Mouse (Mus musculus): ENCODE results near the gene Trp73. TPM values are rescaled to one million over a fixed set of nuclear protein-coding genes. Genes with fewer than 3 reads are reported as not detected.

Gene Trp73
- polyA plus RNA-seq, 1 experiment from 2014 or later: 1.5 TPM

- WGBS: 12% methylated on average over 7 of the region's 7 CpGs
- no peaks in the 10 kb centered on the region for H3K9me3 ChIP-seq
- H3K27me3 ChIP-seq: peaks cover under 1% of the 10 kb centered on the region; the same call in 1 of the 2 replicates
- no peak overlapping the region for H3K27ac ChIP-seq
- no peak overlapping the region for H3K4me3 ChIP-seq (replicated peaks)
- H3K4me1 ChIP-seq (replicated peaks): peaks cover 23% of the 10 kb centered on the region
- no peak overlapping the region for H3K9ac ChIP-seq (replicated peaks)
- no peak overlapping the region for H3K4me2 ChIP-seq (replicated peaks)
- H3K36me3 ChIP-seq: peaks cover 5% of the 10 kb centered on the region
- ATAC-seq: no peak
Measured at GRCm38 (mm10) chr4:154163296-154163695, 23.3 kb upstream of the Trp73 start.

GRCm38 (mm10) chr4:154160538-154161390, 20.8 kb upstream of the Trp73 start, which contains the start of gene Tprgl:
Gene Tprgl (minus strand): TSS chr4:154160666.
- Histone ChIP-seq H3K4me1 (replicated peaks) (peaks cover 23% of the 10 kb centered on the region), H3K9me3 (no peaks in the 10 kb centered on the region), H3K36me3 (peaks cover 31% of the 10 kb centered on the region), H3K4me3 (replicated peaks) (peak within 1 kb of the TSS; percentile 92), H3K27ac (peak within 1 kb of the TSS; percentile 75), H3K4me2 (replicated peaks) (peak within 1 kb of the TSS; percentile 93), H3K27me3 (no peaks in the 10 kb centered on the region), H3K9ac (replicated peaks) (peak within 1 kb of the TSS; percentile 83)
- peak; percentile 98 for ATAC-seq
- WGBS: 2% methylated on average over 62 of the region's 75 CpGs

GRCm38 (mm10) chr4:154159961-154160537, 20.0 kb upstream of the Trp73 start:
- Histone ChIP-seq H3K27ac (peak overlapping the region; percentile 75), H3K4me2 (replicated peaks) (peak overlapping the region; percentile 85), H3K4me3 (replicated peaks) (peak overlapping the region; percentile 92), H3K9ac (replicated peaks) (peak overlapping the region; percentile 83), H3K36me3 (peaks cover 38% of the 10 kb centered on the region), H3K27me3 (no peaks in the 10 kb centered on the region), H3K9me3 (no peaks in the 10 kb centered on the region), H3K4me1 (replicated peaks) (peaks cover 27% of the 10 kb centered on the region)
- WGBS: 2% methylated on average over 46 of the region's 47 CpGs
- ATAC-seq: peak; percentile 69

GRCm38 (mm10) chr4:154159002-154159401, 19.0 kb upstream of the Trp73 start:
- H3K9me3 ChIP-seq: no peaks in the 10 kb centered on the region
- peak overlapping the region; percentile 83; the same call in 1 of the 2 replicates for H3K9ac ChIP-seq (replicated peaks)
- WGBS: 18% methylated on average over 6 of the region's 6 CpGs
- ATAC-seq: peak; percentile 17; the same call in 1 of the 2 replicates
- peaks cover 32% of the 10 kb centered on the region for H3K4me1 ChIP-seq (replicated peaks)
- H3K27ac ChIP-seq: no peak overlapping the region
- no peaks in the 10 kb centered on the region for H3K27me3 ChIP-seq
- peak overlapping the region; percentile 85 for H3K4me2 ChIP-seq (replicated peaks)
- peaks cover 48% of the 10 kb centered on the region for H3K36me3 ChIP-seq
- H3K4me3 ChIP-seq (replicated peaks): peak overlapping the region; percentile 92

- H3K9ac ChIP-seq (replicated peaks): no peak overlapping the region
- H3K4me1 ChIP-seq (replicated peaks): peaks cover 32% of the 10 kb centered on the region
- no peak overlapping the region for H3K27ac ChIP-seq
- peaks cover 54% of the 10 kb centered on the region for H3K36me3 ChIP-seq
- no peak for ATAC-seq
- H3K4me2 ChIP-seq (replicated peaks): no peak overlapping the region
- H3K4me3 ChIP-seq (replicated peaks): no peak overlapping the region
- H3K27me3 ChIP-seq: no peaks in the 10 kb centered on the region
- WGBS: 92% methylated on average over 14 of the region's 14 CpGs
- H3K9me3 ChIP-seq: no peaks in the 10 kb centered on the region
Measured at GRCm38 (mm10) chr4:154157970-154158662, 18.1 kb upstream of the Trp73 start.

- Histone ChIP-seq H3K4me2 (replicated peaks) (no peak overlapping the region), H3K27ac (no peak overlapping the region), H3K4me1 (replicated peaks) (peaks cover 26% of the 10 kb centered on the region), H3K9ac (replicated peaks) (no peak overlapping the region), H3K9me3 (no peaks in the 10 kb centered on the region), H3K36me3 (peaks cover 75% of the 10 kb centered on the region), H3K4me3 (replicated peaks) (no peak overlapping the region), H3K27me3 (no peaks in the 10 kb centered on the region)
- 82% methylated on average over 7 of the region's 7 CpGs for WGBS
- no peak for ATAC-seq
Measured at GRCm38 (mm10) chr4:154156050-154156449, 16.0 kb upstream of the Trp73 start.

- H3K9ac ChIP-seq (replicated peaks): no peak overlapping the region
- H3K27ac ChIP-seq: no peak overlapping the region
- peaks cover 15% of the 10 kb centered on the region for H3K4me1 ChIP-seq (replicated peaks)
- no peak overlapping the region for H3K4me2 ChIP-seq (replicated peaks)
- H3K36me3 ChIP-seq: peaks cover 91% of the 10 kb centered on the region
- H3K9me3 ChIP-seq: no peaks in the 10 kb centered on the region
- no peak overlapping the region for H3K4me3 ChIP-seq (replicated peaks)
- WGBS: 64% methylated on average over 11 of the region's 11 CpGs
- H3K27me3 ChIP-seq: no peaks in the 10 kb centered on the region
- ATAC-seq: no peak
Measured at GRCm38 (mm10) chr4:154154104-154154503, 14.1 kb upstream of the Trp73 start.

GRCm38 (mm10) chr4:154146342-154146741, 6.3 kb upstream of the Trp73 start:
- H3K9ac ChIP-seq (replicated peaks): no peak overlapping the region
- peaks cover 53% of the 10 kb centered on the region for H3K36me3 ChIP-seq
- peaks cover 5% of the 10 kb centered on the region for H3K27me3 ChIP-seq
- ATAC-seq: no peak
- no peak overlapping the region for H3K4me2 ChIP-seq (replicated peaks)
- no peak overlapping the region for H3K4me3 ChIP-seq (replicated peaks)
- H3K4me1 ChIP-seq (replicated peaks): peaks cover 22% of the 10 kb centered on the region
- H3K9me3 ChIP-seq: no peaks in the 10 kb centered on the region
- H3K27ac ChIP-seq: no peak overlapping the region
- 91% methylated on average over 10 of the region's 10 CpGs for WGBS

GRCm38 (mm10) chr4:154144712-154145111, 4.7 kb upstream of the Trp73 start:
- Histone ChIP-seq H3K27me3 (peaks cover 22% of the 10 kb centered on the region), H3K4me3 (replicated peaks) (no peak overlapping the region), H3K36me3 (peaks cover 37% of the 10 kb centered on the region), H3K9me3 (no peaks in the 10 kb centered on the region), H3K27ac (no peak overlapping the region), H3K9ac (replicated peaks) (no peak overlapping the region), H3K4me1 (replicated peaks) (peaks cover 39% of the 10 kb centered on the region), H3K4me2 (replicated peaks) (no peak overlapping the region)
- ATAC-seq: no peak
- WGBS: 85% methylated on average over 3 of the region's 3 CpGs

GRCm38 (mm10) chr4:154142211-154143040, 2.4 kb upstream of the Trp73 start, which contains the start of gene Wrap73:
Gene Wrap73 (plus strand): TSS chr4:154142372.
- peaks cover 44% of the 10 kb centered on the region for H3K4me1 ChIP-seq (replicated peaks)
- H3K27ac ChIP-seq: peak within 1 kb of the TSS; percentile 57; the same call in 1 of the 2 replicates
- peaks cover 19% of the 10 kb centered on the region for H3K36me3 ChIP-seq
- H3K9me3 ChIP-seq: no peaks in the 10 kb centered on the region
- H3K4me2 ChIP-seq (replicated peaks): peak within 1 kb of the TSS; percentile 68
- ATAC-seq: peak; percentile 94
- peak within 1 kb of the TSS; percentile 67 for H3K4me3 ChIP-seq (replicated peaks)
- peaks cover 45% of the 10 kb centered on the region for H3K27me3 ChIP-seq
- WGBS: 2% methylated on average over 49 of the region's 49 CpGs
- H3K9ac ChIP-seq (replicated peaks): peak within 1 kb of the TSS; percentile 77

Measured in midbrain, embryonic 13.5 days (tissue).